Mouse (Mus musculus) midbrain, embryonic 10.5 days (tissue): ENCODE measurements around the gene Sfta2. TPM values are rescaled to one million over a fixed set of nuclear protein-coding genes. Genes with fewer than 3 reads are reported as not detected.

Experiments
- DNase-seq: peaks from one replicate; pipeline ENCODE4 v3.0.0-alpha.2; 2017; ENCODE audit warnings: low spot score
- H3K27ac ChIP-seq: fragments of 300-500 bp; sonication (generic); replicated peaks from 2 replicates; pipeline ENCODE4 v1.5.1; 2016; ENCODE audit warnings: mild to moderate bottlenecking
- H3K27me3 ChIP-seq: fragments of 300-500 bp; sonication (generic); 2 replicates; pipeline ENCODE4 v1.6.1; 2016; ENCODE audit warnings: low read depth, mild to moderate bottlenecking; ENCODE audit not compliant: poor library complexity, severe bottlenecking
- H3K36me3 ChIP-seq: fragments of 300-500 bp; sonication (generic); 2 replicates; pipeline ENCODE4 v1.6.1; 2016; ENCODE audit warnings: mild to moderate bottlenecking, moderate library complexity
- H3K4me1 ChIP-seq: fragments of 300-500 bp; sonication (generic); 2 replicates; pipeline ENCODE4 v1.6.1; 2016
- H3K4me3 ChIP-seq: fragments of 300-500 bp; sonication (generic); 2 replicates; pipeline ENCODE4 v1.5.1; 2016; ENCODE audit warnings: mild to moderate bottlenecking, moderate library complexity
- H3K9me3 ChIP-seq: fragments of 300-500 bp; sonication (generic); replicated peaks from 2 replicates; pipeline ENCODE4 v1.6.1; 2016; ENCODE audit warnings: mild to moderate bottlenecking
- WGBS: fragments of 180-500 bp; shearing (Covaris S2); methylation state at CpG from one replicate; pipeline ENCODE4 v1.1.7; 2016; 5-methylcytosine and 5-hydroxymethylcytosine counted together
- polyA plus RNA-seq: library from polyadenylated mRNA; unstranded; fragments of >200 nt; fragmentation: Nextera tagmentation; extraction: Ambion mirVana; gene quantifications from 2 replicates; pipeline ENCODE4 v1.2.1, GENCODE M21; 2016

Sfta2 gene
- polyA plus RNA-seq, 1 experiment from 2014 or later: not detected

DNA sequence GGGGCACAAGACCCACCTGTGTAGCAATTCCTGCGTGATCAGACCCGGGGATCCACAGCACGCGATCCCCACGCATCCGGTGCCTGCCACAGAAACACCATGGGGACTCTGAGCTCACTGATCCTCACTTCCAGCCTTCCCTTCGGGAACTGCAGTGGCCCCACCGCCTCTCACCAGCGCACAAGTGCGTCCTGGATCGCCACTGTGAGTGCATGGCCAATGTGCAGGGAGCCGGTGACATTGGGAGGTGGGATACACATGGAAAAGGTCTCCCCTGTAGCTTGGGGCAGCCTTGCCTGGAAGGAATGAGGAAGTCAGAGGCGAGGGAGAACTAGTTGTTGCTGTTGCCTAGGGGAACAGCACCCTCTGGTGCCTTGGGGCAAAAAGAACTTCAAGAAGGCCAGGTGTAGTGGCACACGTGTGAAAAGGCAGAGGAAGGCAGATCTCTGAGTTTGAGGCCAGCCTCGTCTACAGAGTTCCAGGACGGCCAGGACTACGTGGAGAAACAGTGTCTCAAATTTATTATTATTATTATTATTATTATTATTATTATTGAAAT is 64.7 kb downstream of the Sfta2 start:
- DNase-seq: no peak
- Histone ChIP-seq H3K36me3 (peaks cover 64% of the 10 kb centered on the region), H3K9me3 (no peaks in the 10 kb centered on the region), H3K27me3 (no peaks in the 10 kb centered on the region), H3K4me3 (peak overlapping the region; percentile 26), H3K4me1 (peaks cover 25% of the 10 kb centered on the region), H3K27ac (no peak overlapping the region)
- 84% methylated on average over 17 of the region's 17 CpGs for whole genome bisulfite sequencing

DNA sequence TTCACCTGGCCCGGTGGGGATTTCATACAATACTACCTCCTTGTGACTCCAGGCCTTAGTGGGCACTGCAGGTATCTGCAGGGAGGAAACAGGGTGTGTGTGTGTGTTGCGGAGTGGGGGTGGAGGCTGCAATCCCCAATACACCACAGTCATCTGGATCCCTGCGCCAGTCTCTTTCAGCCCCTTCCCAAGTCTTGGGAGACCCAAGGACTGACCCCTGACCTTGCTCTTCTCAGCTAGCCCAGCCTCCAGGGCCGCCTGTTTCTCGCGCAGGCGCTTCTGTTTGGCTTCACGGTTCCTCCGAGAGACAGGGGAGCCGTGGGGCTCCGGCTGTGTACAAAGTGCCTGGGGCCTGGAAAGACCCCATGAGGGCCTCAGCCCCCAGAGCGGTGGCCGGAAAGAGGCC is 65.5 kb downstream of the Sfta2 start:
- no peaks in the 10 kb centered on the region for H3K9me3 ChIP-seq
- 4% methylated on average over 13 of the region's 13 CpGs for WGBS
- peak overlapping the region; percentile 90 for H3K27ac ChIP-seq
- DNase-seq: no peak
- no peaks in the 10 kb centered on the region for H3K27me3 ChIP-seq
- peaks cover 58% of the 10 kb centered on the region for H3K36me3 ChIP-seq
- H3K4me1 ChIP-seq: peaks cover 25% of the 10 kb centered on the region
- H3K4me3 ChIP-seq: peak overlapping the region; percentile 75

DNA sequence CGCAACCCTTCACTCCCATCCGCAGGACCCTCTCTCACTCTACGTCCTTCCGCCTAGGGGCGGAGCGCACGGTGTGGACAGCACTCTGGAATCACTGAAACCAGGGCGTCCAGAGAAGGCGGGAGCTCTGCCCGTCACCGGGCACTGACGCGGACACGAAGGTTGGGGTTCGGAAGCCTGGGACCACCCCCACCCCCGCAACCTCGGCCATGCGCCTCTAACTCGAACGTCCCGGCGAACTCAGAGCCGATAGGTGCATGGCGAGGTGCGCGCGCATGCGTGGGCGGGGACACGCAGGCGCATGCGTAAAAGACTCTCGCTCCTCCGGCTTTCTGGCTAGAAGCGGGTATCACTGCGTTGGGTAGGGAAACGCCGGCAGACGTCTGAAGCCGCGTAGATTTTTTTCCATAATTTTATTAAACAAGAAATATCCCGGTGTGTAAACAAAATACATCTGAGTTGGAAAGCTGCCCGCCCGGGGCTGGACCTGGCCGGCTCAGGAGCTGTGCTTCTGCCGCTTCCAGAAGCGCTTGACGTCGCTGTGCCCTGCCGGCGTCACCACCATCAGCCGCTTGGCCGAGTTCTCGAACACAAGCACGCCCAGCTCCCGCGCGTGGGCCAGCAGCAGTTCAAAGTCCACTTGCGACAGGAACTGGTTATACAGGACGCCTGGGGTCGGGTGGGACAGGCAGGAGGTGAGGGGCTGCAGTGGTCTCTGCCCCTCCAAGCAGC is 66.2 kb downstream of the Sfta2 start, which contains the start of gene Vars2:
Vars2 (minus strand) TSS at position 259 of the 732 bp plus-strand sequence.
- Histone ChIP-seq H3K27me3 (no peaks in the 10 kb centered on the region), H3K27ac (peak within 1 kb of the TSS; percentile 90), H3K9me3 (no peaks in the 10 kb centered on the region), H3K4me1 (peaks cover 26% of the 10 kb centered on the region), H3K4me3 (peak within 1 kb of the TSS; percentile 75), H3K36me3 (peaks cover 55% of the 10 kb centered on the region)
- peak; percentile 96 for DNase-seq
- under 1% methylated on average over 61 of the region's 61 CpGs for WGBS

DNA sequence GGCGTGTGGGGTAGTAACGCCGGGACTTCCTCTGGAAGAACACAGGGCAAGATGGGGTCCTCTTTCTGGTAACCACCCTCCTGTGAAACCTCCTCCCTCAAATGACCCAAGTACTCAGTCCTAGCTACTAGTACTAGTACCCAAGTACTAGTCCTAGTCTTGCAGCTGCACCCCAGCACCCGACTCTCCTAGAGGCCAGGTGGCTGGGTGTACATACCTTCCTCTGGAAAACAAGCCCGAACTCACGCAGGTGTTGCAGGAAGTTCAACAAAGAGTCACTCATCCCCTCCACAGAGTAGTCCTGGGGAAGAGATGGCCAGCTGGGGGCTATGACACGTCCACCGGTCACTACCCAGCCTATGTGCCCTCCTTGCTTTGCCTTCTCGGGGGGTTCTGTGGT is 68.4 kb downstream of the Sfta2 start:
- no peaks in the 10 kb centered on the region for H3K9me3 ChIP-seq
- H3K4me3 ChIP-seq: no peak overlapping the region
- H3K27me3 ChIP-seq: no peaks in the 10 kb centered on the region
- 96% methylated on average over 9 of the region's 9 CpGs for WGBS
- peaks cover 38% of the 10 kb centered on the region for H3K4me1 ChIP-seq
- peaks cover 35% of the 10 kb centered on the region for H3K36me3 ChIP-seq
- no peak for DNase-seq
- H3K27ac ChIP-seq: no peak overlapping the region

DNA sequence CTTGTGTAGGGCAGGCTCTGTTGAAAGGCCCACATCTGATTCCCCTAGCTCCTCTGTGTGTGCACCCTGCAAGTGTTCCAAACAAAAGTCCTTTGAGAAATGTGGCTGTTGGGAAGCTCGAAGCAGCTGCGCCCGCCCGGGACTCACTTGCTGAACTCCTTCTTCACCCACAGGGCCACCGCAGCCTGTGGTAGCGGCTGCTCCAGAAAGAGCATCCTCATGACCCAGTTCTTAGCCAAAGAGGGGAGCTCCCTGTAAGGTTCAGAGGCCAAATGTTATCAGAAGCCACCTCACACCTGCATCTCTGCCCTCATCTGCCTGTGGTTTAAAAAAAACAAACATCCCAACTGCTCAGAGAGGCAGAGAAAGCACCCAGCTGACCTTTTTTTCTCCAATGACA is 70.5 kb downstream of the Sfta2 start:
- Histone ChIP-seq H3K4me1 (peaks cover 27% of the 10 kb centered on the region), H3K4me3 (no peak overlapping the region), H3K27me3 (no peaks in the 10 kb centered on the region), H3K36me3 (peaks cover 25% of the 10 kb centered on the region), H3K27ac (no peak overlapping the region), H3K9me3 (no peaks in the 10 kb centered on the region)
- 90% methylated on average over 6 of the region's 6 CpGs for WGBS
- DNase-seq: no peak

DNA sequence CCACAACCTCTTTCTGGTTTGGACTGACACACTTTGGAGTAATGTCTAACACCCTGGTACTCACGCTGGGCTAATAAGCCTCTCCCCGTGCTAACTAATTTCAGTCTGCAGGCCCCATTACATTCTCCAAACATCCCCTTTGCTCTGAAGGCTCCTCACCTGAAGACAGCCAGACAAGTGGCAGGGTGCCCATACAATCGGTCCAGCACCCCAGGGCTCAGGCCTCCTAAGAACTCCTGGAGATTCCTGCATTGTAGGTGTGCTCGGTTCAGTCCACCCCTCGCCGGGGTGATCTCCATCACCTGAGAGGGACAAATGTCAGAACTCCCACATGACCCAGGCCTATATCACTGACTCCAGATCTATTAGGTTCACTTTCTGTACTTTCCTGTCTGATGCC is 71.2 kb downstream of the Sfta2 start:
- peak overlapping the region; percentile 83 for H3K4me3 ChIP-seq
- H3K36me3 ChIP-seq: peaks cover 25% of the 10 kb centered on the region
- DNase-seq: no peak
- no peaks in the 10 kb centered on the region for H3K27me3 ChIP-seq
- H3K4me1 ChIP-seq: peaks cover 21% of the 10 kb centered on the region
- H3K27ac ChIP-seq: no peak overlapping the region
- no peaks in the 10 kb centered on the region for H3K9me3 ChIP-seq
- WGBS: 94% methylated on average over 6 of the region's 6 CpGs

DNA sequence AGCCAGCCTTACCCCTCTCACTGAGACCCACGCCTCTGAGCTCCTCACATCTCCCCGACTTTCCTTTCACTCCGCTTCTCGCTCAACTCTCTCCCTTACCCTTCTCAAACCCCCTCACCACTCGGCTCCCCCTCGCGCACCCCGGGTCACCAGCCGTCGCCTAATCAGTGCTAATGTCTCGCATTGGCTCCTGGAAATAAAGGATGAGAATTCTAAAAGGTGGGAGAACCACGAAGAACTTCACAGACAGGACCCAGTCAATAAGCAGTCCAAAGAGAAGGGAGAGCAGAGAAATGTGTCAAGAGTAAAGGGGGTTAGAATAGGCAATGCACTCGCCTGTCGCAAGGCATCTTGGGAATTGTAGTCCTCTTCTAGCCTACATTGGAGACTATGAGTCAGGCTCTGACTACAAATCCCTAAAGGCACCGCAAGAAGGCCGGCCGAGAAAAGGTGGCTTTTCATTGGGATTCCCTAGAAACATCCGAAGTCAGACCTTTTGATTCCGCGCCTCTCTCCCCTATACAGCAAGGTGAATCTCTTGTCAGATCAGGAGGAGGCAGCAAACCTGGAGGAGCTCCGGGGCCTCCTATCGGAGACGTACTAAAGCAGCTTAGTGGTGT is 72.2 kb downstream of the Sfta2 start, which contains the start of gene Gtf2h4:
Gtf2h4 (minus strand) TSS at position 324 of the 620 bp plus-strand sequence.
- no peaks in the 10 kb centered on the region for H3K27me3 ChIP-seq
- 4% methylated on average over 23 of the region's 23 CpGs for WGBS
- H3K9me3 ChIP-seq: no peaks in the 10 kb centered on the region
- H3K4me1 ChIP-seq: peaks cover 13% of the 10 kb centered on the region
- DNase-seq: peak; percentile 82
- H3K4me3 ChIP-seq: peak within 1 kb of the TSS; percentile 83
- H3K27ac ChIP-seq: peak within 1 kb of the TSS; percentile 84
- peaks cover 25% of the 10 kb centered on the region for H3K36me3 ChIP-seq

DNA sequence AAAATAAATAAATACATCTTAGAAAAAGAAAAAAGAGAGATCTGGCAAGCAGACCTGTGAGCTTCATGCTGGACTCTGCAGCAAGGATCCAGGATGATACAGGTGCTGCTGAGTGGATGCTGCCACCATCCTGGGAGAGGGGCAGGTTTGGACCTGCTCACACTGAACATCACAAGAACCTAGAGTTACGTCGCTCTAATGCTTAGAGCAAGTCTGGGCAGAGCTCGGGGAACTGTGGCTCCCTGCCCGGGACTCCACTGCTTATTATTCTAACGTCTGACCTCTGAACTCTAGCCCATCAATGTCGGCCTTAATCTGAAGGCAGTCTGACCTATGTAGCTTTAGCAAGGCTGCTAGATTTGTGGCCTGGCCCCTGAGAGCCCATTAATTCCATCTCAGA is 79.2 kb downstream of the Sfta2 start:
- no peak for DNase-seq
- Histone ChIP-seq H3K4me1 (peaks cover 15% of the 10 kb centered on the region), H3K4me3 (no peak overlapping the region), H3K27me3 (no peaks in the 10 kb centered on the region), H3K27ac (no peak overlapping the region), H3K9me3 (no peaks in the 10 kb centered on the region), H3K36me3 (peaks cover 64% of the 10 kb centered on the region)
- 31% methylated on average over 6 of the region's 6 CpGs for WGBS

DNA sequence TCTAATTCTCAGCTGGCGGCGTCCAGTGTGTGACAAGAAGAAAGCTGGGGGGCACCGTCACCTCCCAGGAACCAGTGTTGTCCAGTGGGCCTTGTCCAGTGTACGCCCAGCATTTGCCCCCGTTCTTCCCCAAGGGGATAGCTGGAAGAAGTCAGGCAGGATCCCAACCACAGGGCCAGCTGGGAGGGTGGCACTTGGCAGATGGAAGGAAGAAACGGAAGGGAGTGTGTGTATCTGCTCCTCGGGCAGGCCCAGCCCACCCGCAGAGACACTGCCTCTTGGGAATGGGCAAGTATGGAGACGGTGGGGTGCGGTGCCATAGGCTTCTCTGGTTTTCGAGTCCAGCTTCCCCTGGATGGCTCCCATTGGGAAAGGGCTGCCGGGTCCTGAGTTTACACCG is 80.6 kb downstream of the Sfta2 start:
- peaks cover 29% of the 10 kb centered on the region for H3K4me1 ChIP-seq
- 91% methylated on average over 13 of the region's 13 CpGs for WGBS
- no peak for DNase-seq
- H3K9me3 ChIP-seq: no peaks in the 10 kb centered on the region
- peaks cover 78% of the 10 kb centered on the region for H3K36me3 ChIP-seq
- H3K27me3 ChIP-seq: no peaks in the 10 kb centered on the region
- no peak overlapping the region for H3K4me3 ChIP-seq
- H3K27ac ChIP-seq: no peak overlapping the region

DNA sequence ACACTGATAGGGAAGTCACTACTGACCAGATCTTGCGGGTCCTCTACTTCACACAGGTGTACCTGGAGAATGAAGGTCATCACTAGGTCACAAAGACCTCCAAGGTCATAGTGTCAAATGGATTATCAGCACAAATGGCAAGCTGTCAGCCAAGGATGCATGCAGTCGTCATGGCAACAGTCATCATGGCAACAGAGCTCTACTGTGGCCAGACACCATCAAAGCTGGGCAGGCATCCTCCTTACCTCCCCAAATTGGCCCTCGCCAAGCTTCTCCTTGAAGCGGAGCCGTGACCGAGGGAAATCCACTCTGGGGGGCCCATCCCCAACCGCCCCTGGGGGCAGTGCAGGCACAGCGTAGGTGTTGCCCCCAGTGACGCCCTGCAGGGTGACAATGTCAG is 83.7 kb downstream of the Sfta2 start:
- peak overlapping the region; percentile 19; the same call in 1 of the 2 replicates for H3K4me3 ChIP-seq
- H3K9me3 ChIP-seq: no peaks in the 10 kb centered on the region
- H3K27me3 ChIP-seq: no peaks in the 10 kb centered on the region
- H3K4me1 ChIP-seq: peaks cover 30% of the 10 kb centered on the region
- peak overlapping the region; percentile 61 for H3K27ac ChIP-seq
- DNase-seq: peak; percentile 58
- WGBS: 69% methylated on average over 9 of the region's 9 CpGs
- peaks cover 100% of the 10 kb centered on the region for H3K36me3 ChIP-seq

DNA sequence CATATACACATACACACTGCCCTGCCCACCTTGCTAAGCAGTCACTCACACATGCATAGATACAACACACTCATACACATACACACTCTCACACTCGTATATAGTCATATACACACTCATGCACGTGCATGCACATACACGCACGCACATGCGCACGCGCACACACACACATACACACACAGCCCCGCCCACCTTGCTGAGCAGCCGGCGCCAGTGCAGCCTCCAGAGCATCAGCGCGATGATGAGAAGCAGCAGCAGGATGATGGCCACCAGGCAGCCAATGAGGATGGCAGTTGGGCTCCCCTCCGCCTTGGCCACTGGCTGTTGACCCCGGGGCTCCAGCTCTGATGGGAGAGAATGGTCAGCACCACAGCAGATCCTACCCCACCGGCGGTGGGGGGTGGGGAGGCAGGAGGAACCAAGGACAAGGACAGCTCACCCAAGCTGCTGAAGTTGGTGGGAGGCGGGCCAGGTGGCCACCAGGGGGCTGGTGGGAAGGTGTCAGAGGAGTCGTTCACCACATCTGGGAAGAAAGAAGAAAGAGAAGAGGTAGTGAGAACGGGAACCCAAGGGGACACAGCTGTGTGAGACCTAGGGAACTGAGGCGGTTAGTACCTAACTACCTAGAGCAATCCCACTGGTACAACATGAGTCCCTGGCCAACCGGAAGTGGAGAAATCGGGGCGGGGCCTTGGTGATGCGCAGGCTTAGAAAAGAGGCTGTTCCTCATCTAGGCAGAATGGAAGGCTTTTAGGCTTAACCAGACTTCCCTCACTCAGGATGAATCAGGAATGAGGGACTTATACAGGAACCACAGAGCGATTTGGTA is 87.2 kb downstream of the Sfta2 start:
- no peak for DNase-seq
- H3K4me1 ChIP-seq: peaks cover 24% of the 10 kb centered on the region
- no peak overlapping the region for H3K4me3 ChIP-seq
- H3K27ac ChIP-seq: no peak overlapping the region
- H3K27me3 ChIP-seq: no peaks in the 10 kb centered on the region
- 89% methylated on average over 25 of the region's 25 CpGs for WGBS
- H3K36me3 ChIP-seq: peaks cover 100% of the 10 kb centered on the region
- no peaks in the 10 kb centered on the region for H3K9me3 ChIP-seq

DNA sequence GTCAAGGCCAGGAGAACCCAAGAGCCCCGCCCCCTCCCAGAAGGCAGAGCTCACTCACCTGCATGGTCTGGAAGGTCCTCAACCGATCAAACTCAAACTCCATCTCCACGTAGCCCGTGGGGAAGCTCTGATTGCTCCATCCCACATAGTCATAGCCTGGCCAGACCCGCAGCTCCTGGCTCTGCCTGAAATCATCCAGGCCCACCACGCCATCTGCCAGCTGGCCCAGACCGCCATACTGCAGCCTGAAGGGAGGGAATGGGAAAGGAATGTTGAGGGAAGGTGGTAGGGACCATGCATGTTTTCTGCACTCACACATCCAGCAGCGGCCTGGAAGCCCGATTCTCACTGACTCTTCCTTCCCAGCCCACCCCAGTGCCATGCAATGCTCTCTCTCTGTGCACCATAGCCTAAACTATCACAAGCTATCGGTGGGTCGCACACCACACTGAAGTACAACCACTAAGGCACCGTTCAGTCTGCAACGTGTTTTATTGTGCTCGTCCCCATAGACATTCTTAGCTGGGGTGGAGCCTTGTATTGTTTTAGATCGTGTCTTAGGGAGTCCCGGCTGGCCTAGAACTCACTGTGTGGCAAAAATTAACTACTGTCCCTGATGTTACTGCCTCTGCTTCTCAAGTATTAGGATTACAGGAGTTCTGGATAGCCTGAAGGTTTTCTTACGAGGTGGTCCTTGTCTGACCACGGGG is 88.7 kb downstream of the Sfta2 start:
- no peaks in the 10 kb centered on the region for H3K27me3 ChIP-seq
- H3K9me3 ChIP-seq: no peaks in the 10 kb centered on the region
- H3K4me3 ChIP-seq: no peak overlapping the region
- 94% methylated on average over 18 of the region's 18 CpGs for WGBS
- no peak for DNase-seq
- peaks cover 100% of the 10 kb centered on the region for H3K36me3 ChIP-seq
- no peak overlapping the region for H3K27ac ChIP-seq
- H3K4me1 ChIP-seq: peaks cover 20% of the 10 kb centered on the region
